22 mouse cellular contexts compared by ENCODE assay signal in the genomic region with DNA sequence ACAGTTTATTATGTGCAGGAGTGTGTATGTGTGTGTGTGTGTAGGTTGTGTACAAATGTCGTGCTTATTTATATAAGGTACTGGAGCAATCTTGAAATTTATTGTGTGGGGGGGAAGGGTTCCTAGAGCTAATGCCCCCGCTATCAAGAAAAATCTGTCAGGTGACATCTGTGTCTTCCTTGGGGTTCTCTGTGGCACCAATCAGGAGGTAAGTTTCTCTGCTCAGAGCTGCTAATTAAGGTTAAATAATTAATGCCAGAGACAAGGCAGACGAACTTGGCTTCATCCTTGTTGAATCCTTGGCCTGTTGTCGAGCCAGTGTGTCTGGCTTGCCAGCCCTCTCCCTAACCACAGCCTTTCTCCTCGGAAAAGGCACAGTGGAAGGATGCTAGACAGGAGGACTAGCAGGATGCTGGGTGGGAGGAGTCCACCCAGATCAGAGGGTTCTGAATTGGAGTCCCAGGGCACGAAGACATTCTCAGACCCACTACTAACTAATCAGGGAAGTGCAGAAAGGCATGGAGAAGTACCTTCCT.
A peak's percentile ranks its signal among the peaks of the same experiment; 100 is the strongest.
DNase-seq lines count a peak whose midpoint lies in the region; ATAC-seq and TF ChIP-seq lines count a peak whose summit lies in the region.
"Had no signal": no experiment of that assay in that cellular context is flagged by ENCODE, and none has a peak within 500 bp of the region (broad histone marks: within the 10 kb centered on the region; RNA-seq: fewer than 3 reads in every experiment).

No protein-coding gene starts in this region.

- H3K4me2 ChIP-seq in forebrain, embryonic 13.5 days = no peak overlapping the region
- no peak overlapping the region for H3K4me2 ChIP-seq in midbrain, embryonic 15.5 days
- no peak overlapping the region for H3K4me2 ChIP-seq in midbrain, postnatal 0 days (ENCODE audit: low read depth, low read length, poor library complexity, severe bottlenecking)
- no peak overlapping the region for H3K4me2 ChIP-seq in hindbrain, embryonic 14.5 days (replicated peaks)
- H3K4me2 ChIP-seq: heart, embryonic 15.5 days; intestine, embryonic 15.5 days; limb, embryonic 15.5 days; lung, embryonic 14.5 days; stomach, embryonic 15.5 days had no signal

- 53% methylated on average over 6 of the region's 6 CpGs for WGBS in forebrain, embryonic 13.5 days
- WGBS in forebrain, embryonic 10.5 days = 78% methylated on average over 6 of the region's 6 CpGs
- WGBS in midbrain, embryonic 15.5 days = 58% methylated on average over 6 of the region's 6 CpGs
- 55% methylated on average over 6 of the region's 6 CpGs for WGBS in midbrain, postnatal 0 days
- 57% methylated on average over 6 of the region's 6 CpGs for WGBS in hindbrain, embryonic 14.5 days

- no peak for TF ChIP-seq CTCF in midbrain, postnatal 0 days (IDR thresholded peaks at IDR 0.05)

- peak overlapping the region; percentile 49 for H3K27ac ChIP-seq in forebrain, embryonic 13.5 days
- no peak overlapping the region for H3K27ac ChIP-seq in forebrain, embryonic 10.5 days
- no peak overlapping the region for H3K27ac ChIP-seq in midbrain, embryonic 15.5 days
- no peak overlapping the region for H3K27ac ChIP-seq in midbrain, postnatal 0 days (ENCODE audit: low read depth, low read length)
- H3K27ac ChIP-seq in hindbrain, embryonic 14.5 days = peak overlapping the region; percentile 49
- H3K27ac ChIP-seq: gastrocnemius, adult 2 months; heart, embryonic 15.5 days; intestine, embryonic 15.5 days; limb, embryonic 15.5 days; liver, embryonic 14.5 days; stomach, embryonic 15.5 days had no signal

- H3K36me3 ChIP-seq in forebrain, embryonic 13.5 days (ENCODE audit: poor library complexity, severe bottlenecking) = no peaks in the 10 kb centered on the region
- no peaks in the 10 kb centered on the region for H3K36me3 ChIP-seq in forebrain, embryonic 10.5 days (replicated peaks)
- no peaks in the 10 kb centered on the region for H3K36me3 ChIP-seq in midbrain, embryonic 15.5 days (replicated peaks)
- no peaks in the 10 kb centered on the region for H3K36me3 ChIP-seq in midbrain, postnatal 0 days (ENCODE audit: insufficient read depth, low read length)
- H3K36me3 ChIP-seq in hindbrain, embryonic 14.5 days (replicated peaks; ENCODE audit: control insufficient read depth, insufficient read depth) = no peaks in the 10 kb centered on the region
- H3K36me3 ChIP-seq: heart, embryonic 15.5 days; intestine, embryonic 15.5 days; limb, embryonic 15.5 days; stomach, embryonic 15.5 days had no signal

- ATAC-seq in forebrain, embryonic 13.5 days = peak; percentile 19; the same call in 1 of the 2 replicates
- peak; percentile 34 for ATAC-seq in midbrain, embryonic 15.5 days (replicated peaks)
- no peak for ATAC-seq in midbrain, postnatal 0 days (ENCODE audit: low FRiP score)
- ATAC-seq in hindbrain, embryonic 14.5 days (ENCODE audit: low FRiP score) = 0 out of 2 replicates have a peak, but pooled peaks have one; percentile 49
- no peak for ATAC-seq in frontal cortex, adult (ENCODE audit: low TSS enrichment)
- ATAC-seq: intestine, embryonic 15.5 days; midbrain, embryonic 16.5 days had no signal

- H3K27me3 ChIP-seq in forebrain, embryonic 13.5 days = peaks cover 2% of the 10 kb centered on the region; the same call in 1 of the 2 replicates
- peaks cover 8% of the 10 kb centered on the region; the same call in 1 of the 2 replicates for H3K27me3 ChIP-seq in forebrain, embryonic 10.5 days (ENCODE audit: poor library complexity, severe bottlenecking)
- no peaks in the 10 kb centered on the region for H3K27me3 ChIP-seq in midbrain, embryonic 15.5 days (replicated peaks)
- H3K27me3 ChIP-seq in midbrain, postnatal 0 days (ENCODE audit: insufficient read depth, low read length) = no peaks in the 10 kb centered on the region
- no peaks in the 10 kb centered on the region for H3K27me3 ChIP-seq in hindbrain, embryonic 14.5 days (ENCODE audit: control insufficient read depth, insufficient read depth, low read length)
- H3K27me3 ChIP-seq: heart, embryonic 15.5 days; intestine, embryonic 15.5 days; limb, embryonic 15.5 days; stomach, embryonic 15.5 days had no signal

- no peak for DNase-seq in forebrain, embryonic 10.5 days (ENCODE audit: extremely low spot score, low spot score)
- no peak for DNase-seq in midbrain, postnatal 0 days (ENCODE audit: low spot score)
- DNase-seq in hindbrain, embryonic 14.5 days (ENCODE audit: low spot score) = no peak
- DNase-seq in adrenal gland, postnatal 14 days = no peak
- DNase-seq: adrenal gland, adult 2 months; gastrocnemius, adult 2 months; heart, postnatal 36 days; kidney, adult 8-10 months; kidney, postnatal 10 days; left cerebral cortex, postnatal 4 days; lung, embryonic 14.5 days; thymus, postnatal 25 days had no signal

- H3K9me3 ChIP-seq in forebrain, embryonic 13.5 days (replicated peaks) = 0 out of 2 replicates have a peak, but pooled peaks cover 11% of the 10 kb centered on the region
- H3K9me3 ChIP-seq in forebrain, embryonic 10.5 days = no peaks in the 10 kb centered on the region
- H3K9me3 ChIP-seq in midbrain, embryonic 15.5 days = no peaks in the 10 kb centered on the region
- H3K9me3 ChIP-seq in midbrain, postnatal 0 days (ENCODE audit: low read length) = no peaks in the 10 kb centered on the region
- no peaks in the 10 kb centered on the region for H3K9me3 ChIP-seq in hindbrain, embryonic 14.5 days (ENCODE audit: control insufficient read depth, low read length)
- H3K9me3 ChIP-seq: heart, embryonic 15.5 days; intestine, embryonic 15.5 days; limb, embryonic 15.5 days; megakaryocyte, embryonic 14.5 days; stomach, embryonic 15.5 days had no signal

- H3K4me1 ChIP-seq in forebrain, embryonic 13.5 days = peaks cover 19% of the 10 kb centered on the region
- H3K4me1 ChIP-seq in forebrain, embryonic 10.5 days = peaks cover 41% of the 10 kb centered on the region
- peaks cover 7% of the 10 kb centered on the region for H3K4me1 ChIP-seq in midbrain, embryonic 15.5 days
- H3K4me1 ChIP-seq in midbrain, postnatal 0 days (ENCODE audit: insufficient read depth, low read length) = no peaks in the 10 kb centered on the region
- peaks cover 7% of the 10 kb centered on the region for H3K4me1 ChIP-seq in hindbrain, embryonic 14.5 days (replicated peaks; ENCODE audit: control insufficient read depth, insufficient read depth, low read length)
- H3K4me1 ChIP-seq: intestine, embryonic 15.5 days; limb, embryonic 15.5 days; stomach, embryonic 15.5 days had no signal

- no peak overlapping the region for H3K4me3 ChIP-seq in forebrain, embryonic 13.5 days
- H3K4me3 ChIP-seq in forebrain, embryonic 10.5 days = no peak overlapping the region
- H3K4me3 ChIP-seq in midbrain, embryonic 15.5 days = no peak overlapping the region
- no peak overlapping the region for H3K4me3 ChIP-seq in midbrain, postnatal 0 days (ENCODE audit: low read depth, low read length)
- H3K4me3 ChIP-seq in hindbrain, embryonic 14.5 days (replicated peaks; ENCODE audit: low read length) = no peak overlapping the region
- H3K4me3 ChIP-seq: gastrocnemius, adult 2 months; heart, embryonic 15.5 days; intestine, embryonic 15.5 days; limb, embryonic 15.5 days; megakaryocyte, embryonic 14.5 days; stomach, embryonic 15.5 days had no signal

- H3K9ac ChIP-seq in forebrain, embryonic 13.5 days = no peak overlapping the region
- H3K9ac ChIP-seq in midbrain, embryonic 15.5 days = no peak overlapping the region
- H3K9ac ChIP-seq in midbrain, postnatal 0 days (replicated peaks; ENCODE audit: low read length, poor library complexity, severe bottlenecking) = no peak overlapping the region
- H3K9ac ChIP-seq in hindbrain, embryonic 14.5 days = no peak overlapping the region
- H3K9ac ChIP-seq: heart, embryonic 15.5 days; intestine, embryonic 15.5 days; limb, embryonic 15.5 days; liver, embryonic 14.5 days; lung, embryonic 14.5 days; stomach, embryonic 15.5 days had no signal

Comparison
In these comparisons a context has a peak if more than half of its experiments do, and no peak if none do; other contexts are left out.
1. ATAC-seq: peak in forebrain, embryonic 13.5 days (single experiment), midbrain, embryonic 15.5 days (single experiment) and hindbrain, embryonic 14.5 days (single experiment); none in midbrain, postnatal 0 days (single experiment) and frontal cortex, adult (single experiment).
2. H3K27ac ChIP-seq: peak in forebrain, embryonic 13.5 days (single experiment) and hindbrain, embryonic 14.5 days (single experiment); none in forebrain, embryonic 10.5 days (single experiment), midbrain, embryonic 15.5 days (single experiment) and midbrain, postnatal 0 days (single experiment).